Mouse (Mus musculus) cortical plate, adult 2 months (tissue): ENCODE data around the gene Chst4. TPM values are rescaled to one million over a fixed set of nuclear protein-coding genes. Genes with fewer than 3 reads are reported as not detected.

ENCODE experiments used
- H3K27ac ChIP-seq: fragments of 200-500 bp; 2 replicates; pipeline ENCODE4 v1.5.1; 2012; ENCODE audit warnings: low read length, control low read depth, inconsistent platforms; ENCODE audit not compliant: insufficient read depth
- H3K4me1 ChIP-seq: fragments of 200-500 bp; 2 replicates; pipeline ENCODE4 v1.6.1; 2011; ENCODE audit warnings: low read length; ENCODE audit not compliant: control insufficient read depth, insufficient read depth
- H3K4me3 ChIP-seq: fragments of 200-500 bp; 2 replicates; pipeline ENCODE4 v1.5.1; 2011; ENCODE audit warnings: mild to moderate bottlenecking, low read length, control low read depth; ENCODE audit not compliant: insufficient read depth
- CTCF ChIP-seq: fragments of 200-500 bp; IDR thresholded peaks from 2 replicates; pipeline ENCODE4 v1.5.1; 2011; ENCODE audit warnings: mild to moderate bottlenecking, control low read depth, low read length; ENCODE audit not compliant: insufficient read depth; ENCODE audit errors: extremely low read depth
- POLR2A ChIP-seq: fragments of 200-500 bp; IDR thresholded peaks from 2 replicates; pipeline ENCODE4 v1.6.1; 2011; ENCODE audit warnings: mild to moderate bottlenecking, low read length, control low read depth; ENCODE audit not compliant: insufficient read depth; ENCODE audit errors: extremely low read depth
- polyA plus RNA-seq: library from polyadenylated mRNA; depleted of rRNA; stranded (reverse); fragments of >200 nt; gene quantifications from 2 replicates; pipeline ENCODE4 v1.2.3, GENCODE M21; 2012

The Chst4 gene
- polyA plus RNA-seq, 1 experiment: 0.15 TPM

- TF ChIP-seq CTCF: no peak
- TF ChIP-seq POLR2A: no peak
- no peak overlapping the region for H3K4me3 ChIP-seq
Observed at GRCm38 (mm10) chr8:110008995-110009446, 30.5 kb downstream of the Chst4 start.

GRCm38 (mm10) chr8:110008228-110008994 is 31.1 kb downstream of the Chst4 start:
- Histone ChIP-seq H3K27ac (no peak overlapping the region), H3K4me3 (no peak overlapping the region), H3K4me1 (0 out of 2 replicates have a peak, but pooled peaks cover 1% of the 10 kb centered on the region)
- TF ChIP-seq POLR2A (no peak), CTCF (no peak)

More at GRCm38 (mm10) chr8:110008995-110009446, 30.5 kb downstream of the Chst4 start:
- 0 out of 2 replicates have a peak, but pooled peaks cover 1% of the 10 kb centered on the region for H3K4me1 ChIP-seq
- no peak overlapping the region for H3K27ac ChIP-seq

- H3K4me3 ChIP-seq: no peak overlapping the region
- H3K27ac ChIP-seq: no peak overlapping the region
- H3K4me1 ChIP-seq: 0 out of 2 replicates have a peak, but pooled peaks cover 1% of the 10 kb centered on the region
- TF ChIP-seq POLR2A (no peak), CTCF (no peak)
Observed at GRCm38 (mm10) chr8:110006312-110007023, 33.1 kb downstream of the Chst4 start.

GRCm38 (mm10) chr8:110004300-110004699 is 35.2 kb downstream of the Chst4 start:
- H3K4me1 ChIP-seq: 0 out of 2 replicates have a peak, but pooled peaks cover 1% of the 10 kb centered on the region

GRCm38 (mm10) chr8:110002953-110003352 is 36.6 kb downstream of the Chst4 start:
- H3K4me1 ChIP-seq: 0 out of 2 replicates have a peak, but pooled peaks cover 1% of the 10 kb centered on the region
- no peak overlapping the region for H3K27ac ChIP-seq
- no peak overlapping the region for H3K4me3 ChIP-seq
- TF ChIP-seq CTCF (0 out of 2 replicates have a peak, but pooled peaks have one; percentile 10), POLR2A (no peak)

More at GRCm38 (mm10) chr8:110004300-110004699, 35.2 kb downstream of the Chst4 start:
- Histone ChIP-seq H3K27ac (no peak overlapping the region), H3K4me3 (no peak overlapping the region)
- TF ChIP-seq CTCF (no peak), POLR2A (no peak)

GRCm38 (mm10) chr8:109999974-110000373 is 39.6 kb downstream of the Chst4 start:
- Histone ChIP-seq H3K27ac (no peak overlapping the region), H3K4me3 (no peak overlapping the region), H3K4me1 (no peaks in the 10 kb centered on the region)
- TF ChIP-seq CTCF (no peak), POLR2A (no peak)

GRCm38 (mm10) chr8:109998066-109998465 is 41.5 kb downstream of the Chst4 start:
- no peak overlapping the region for H3K4me3 ChIP-seq
- TF ChIP-seq CTCF: no peak
- TF ChIP-seq POLR2A: no peak
- H3K4me1 ChIP-seq: no peaks in the 10 kb centered on the region
- no peak overlapping the region for H3K27ac ChIP-seq

- TF ChIP-seq CTCF (no peak), POLR2A (no peak)
- Histone ChIP-seq H3K4me3 (no peak overlapping the region), H3K27ac (no peak overlapping the region), H3K4me1 (no peaks in the 10 kb centered on the region)
Observed at GRCm38 (mm10) chr8:109997381-109997780, 42.2 kb downstream of the Chst4 start.

GRCm38 (mm10) chr8:109992951-109993350 is 46.6 kb downstream of the Chst4 start:
- TF ChIP-seq POLR2A (no peak), CTCF (no peak)
- Histone ChIP-seq H3K27ac (no peak overlapping the region), H3K4me3 (no peak overlapping the region), H3K4me1 (no peaks in the 10 kb centered on the region)

GRCm38 (mm10) chr8:109992166-109992565 is 47.4 kb downstream of the Chst4 start:
- TF ChIP-seq CTCF: no peak
- no peak for TF ChIP-seq POLR2A

More at GRCm38 (mm10) chr8:109992166-109992565, 47.4 kb downstream of the Chst4 start:
- no peak overlapping the region for H3K4me3 ChIP-seq
- H3K27ac ChIP-seq: no peak overlapping the region
- H3K4me1 ChIP-seq: no peaks in the 10 kb centered on the region
